Mouse (Mus musculus): ENCODE results near the gene Ptprb. TPM values are rescaled to one million over a fixed set of nuclear protein-coding genes. Genes with fewer than 3 reads are reported as not detected.

Ptprb gene
- polyA plus RNA-seq, 1 experiment from 2014 or later = 5.5 TPM

- 60% methylated on average over 4 of the region's 4 CpGs for WGBS
- H3K4me3 ChIP-seq (replicated peaks; ENCODE audit: low read depth, low read length) = no peak overlapping the region
- no peak for TF ChIP-seq CTCF (IDR thresholded peaks at IDR 0.05; ENCODE audit: low read depth)
- no peaks in the 10 kb centered on the region for H3K9me3 ChIP-seq (replicated peaks; ENCODE audit: low read length)
- H3K4me1 ChIP-seq (replicated peaks; ENCODE audit: insufficient read depth, low read length) = no peaks in the 10 kb centered on the region
- DNase-seq (ENCODE audit: low spot score) = no peak
- no peak for ATAC-seq (replicated peaks; ENCODE audit: low FRiP score, low read depth)
- no peaks in the 10 kb centered on the region for H3K27me3 ChIP-seq (ENCODE audit: insufficient read depth, low read length)
- H3K4me2 ChIP-seq (ENCODE audit: low read length) = no peak overlapping the region
- no peaks in the 10 kb centered on the region for H3K36me3 ChIP-seq (ENCODE audit: insufficient read depth, low read length)
- no peak overlapping the region for H3K27ac ChIP-seq
- no peak overlapping the region for H3K9ac ChIP-seq (ENCODE audit: low read depth, low read length)
Observed at GRCm38 (mm10) chr10:116376853-116377252, 101.5 kb downstream of the Ptprb start.

GRCm38 (mm10) chr10:116382826-116383685 lies 107.7 kb downstream of the Ptprb start:
- Histone ChIP-seq H3K4me2 (ENCODE audit: low read length) (no peak overlapping the region), H3K9me3 (replicated peaks; ENCODE audit: low read length) (no peaks in the 10 kb centered on the region), H3K9ac (ENCODE audit: low read depth, low read length) (no peak overlapping the region), H3K4me1 (replicated peaks; ENCODE audit: insufficient read depth, low read length) (no peaks in the 10 kb centered on the region), H3K4me3 (replicated peaks; ENCODE audit: low read depth, low read length) (no peak overlapping the region), H3K27me3 (ENCODE audit: insufficient read depth, low read length) (no peaks in the 10 kb centered on the region), H3K27ac (no peak overlapping the region), H3K36me3 (ENCODE audit: insufficient read depth, low read length) (no peaks in the 10 kb centered on the region)
- peak; percentile 59 for DNase-seq (ENCODE audit: low spot score)
- ATAC-seq (replicated peaks; ENCODE audit: low FRiP score, low read depth) = peak; percentile 57; the same call in 1 of the 2 replicates
- TF ChIP-seq CTCF (IDR thresholded peaks at IDR 0.05; ENCODE audit: low read depth) = no peak
- WGBS = 48% methylated on average over 13 of the region's 13 CpGs

- TF ChIP-seq CTCF (IDR thresholded peaks at IDR 0.05; ENCODE audit: low read depth) = no peak
- ATAC-seq (replicated peaks; ENCODE audit: low FRiP score, low read depth) (no peak), DNase-seq (ENCODE audit: low spot score) (no peak)
- no peaks in the 10 kb centered on the region for H3K9me3 ChIP-seq (replicated peaks; ENCODE audit: low read length)
- no peaks in the 10 kb centered on the region for H3K36me3 ChIP-seq (ENCODE audit: insufficient read depth, low read length)
- H3K4me3 ChIP-seq (replicated peaks; ENCODE audit: low read depth, low read length) = no peak overlapping the region
- H3K9ac ChIP-seq (ENCODE audit: low read depth, low read length) = no peak overlapping the region
- no peaks in the 10 kb centered on the region for H3K27me3 ChIP-seq (ENCODE audit: insufficient read depth, low read length)
- no peaks in the 10 kb centered on the region for H3K4me1 ChIP-seq (replicated peaks; ENCODE audit: insufficient read depth, low read length)
- WGBS = 72% methylated on average over 4 of the region's 4 CpGs
- H3K27ac ChIP-seq = no peak overlapping the region
- H3K4me2 ChIP-seq (ENCODE audit: low read length) = no peak overlapping the region
Observed at GRCm38 (mm10) chr10:116384401-116384800, 109.1 kb downstream of the Ptprb start.

- no peak for TF ChIP-seq CTCF (IDR thresholded peaks at IDR 0.05; ENCODE audit: low read depth)
- Histone ChIP-seq H3K9ac (ENCODE audit: low read depth, low read length) (no peak overlapping the region), H3K36me3 (ENCODE audit: insufficient read depth, low read length) (no peaks in the 10 kb centered on the region), H3K27ac (no peak overlapping the region), H3K9me3 (replicated peaks; ENCODE audit: low read length) (no peaks in the 10 kb centered on the region), H3K4me2 (ENCODE audit: low read length) (no peak overlapping the region), H3K4me1 (replicated peaks; ENCODE audit: insufficient read depth, low read length) (no peaks in the 10 kb centered on the region), H3K4me3 (replicated peaks; ENCODE audit: low read depth, low read length) (no peak overlapping the region), H3K27me3 (ENCODE audit: insufficient read depth, low read length) (no peaks in the 10 kb centered on the region)
- DNase-seq (ENCODE audit: low spot score) = no peak
- no peak for ATAC-seq (replicated peaks; ENCODE audit: low FRiP score, low read depth)
- 27% methylated on average over 7 of the region's 7 CpGs for WGBS
Observed at GRCm38 (mm10) chr10:116386391-116386885, 111.1 kb downstream of the Ptprb start.

- no peak for TF ChIP-seq CTCF (IDR thresholded peaks at IDR 0.05; ENCODE audit: low read depth)
- Histone ChIP-seq H3K27ac (no peak overlapping the region), H3K27me3 (ENCODE audit: insufficient read depth, low read length) (no peaks in the 10 kb centered on the region), H3K9me3 (replicated peaks; ENCODE audit: low read length) (no peaks in the 10 kb centered on the region), H3K4me1 (replicated peaks; ENCODE audit: insufficient read depth, low read length) (no peaks in the 10 kb centered on the region), H3K36me3 (ENCODE audit: insufficient read depth, low read length) (no peaks in the 10 kb centered on the region), H3K9ac (ENCODE audit: low read depth, low read length) (no peak overlapping the region), H3K4me2 (ENCODE audit: low read length) (no peak overlapping the region), H3K4me3 (replicated peaks; ENCODE audit: low read depth, low read length) (no peak overlapping the region)
- ATAC-seq (replicated peaks; ENCODE audit: low FRiP score, low read depth) (no peak), DNase-seq (ENCODE audit: low spot score) (no peak)
- WGBS = 52% methylated on average over 6 of the region's 6 CpGs
Observed at GRCm38 (mm10) chr10:116388840-116389239, 113.5 kb downstream of the Ptprb start.

GRCm38 (mm10) chr10:116393790-116394475 lies 118.6 kb downstream of the Ptprb start:
- WGBS = 71% methylated on average over 9 of the region's 9 CpGs

More at GRCm38 (mm10) chr10:116393790-116394475, 118.6 kb downstream of the Ptprb start:
- ATAC-seq (replicated peaks; ENCODE audit: low FRiP score, low read depth) (no peak), DNase-seq (ENCODE audit: low spot score) (no peak)
- Histone ChIP-seq H3K36me3 (ENCODE audit: insufficient read depth, low read length) (no peaks in the 10 kb centered on the region), H3K27me3 (ENCODE audit: insufficient read depth, low read length) (no peaks in the 10 kb centered on the region), H3K4me3 (replicated peaks; ENCODE audit: low read depth, low read length) (no peak overlapping the region), H3K4me1 (replicated peaks; ENCODE audit: insufficient read depth, low read length) (0 out of 2 replicates have a peak, but pooled peaks cover 6% of the 10 kb centered on the region), H3K9me3 (replicated peaks; ENCODE audit: low read length) (no peaks in the 10 kb centered on the region), H3K9ac (ENCODE audit: low read depth, low read length) (no peak overlapping the region), H3K4me2 (ENCODE audit: low read length) (no peak overlapping the region), H3K27ac (no peak overlapping the region)
- TF ChIP-seq CTCF (IDR thresholded peaks at IDR 0.05; ENCODE audit: low read depth) = no peak

Data from kidney, postnatal 0 days (tissue).